Mouse (Mus musculus) c-Kit-positive CD71-positive TER-119-negative erythroid progenitor cells, embryonic 14.5 days (primary cell): ENCODE data around the gene Fgf23.

Experiments used
- DNase-seq: peaks from one replicate; pipeline ENCODE4 v3.0.0-alpha.2; 2013; ENCODE audit warnings: low read depth

Gene Fgf23

GRCm38 (mm10) chr6:127114753-127115456 lies 42.2 kb downstream of the Fgf23 start:
- DNase-seq, result no peak

DNA sequence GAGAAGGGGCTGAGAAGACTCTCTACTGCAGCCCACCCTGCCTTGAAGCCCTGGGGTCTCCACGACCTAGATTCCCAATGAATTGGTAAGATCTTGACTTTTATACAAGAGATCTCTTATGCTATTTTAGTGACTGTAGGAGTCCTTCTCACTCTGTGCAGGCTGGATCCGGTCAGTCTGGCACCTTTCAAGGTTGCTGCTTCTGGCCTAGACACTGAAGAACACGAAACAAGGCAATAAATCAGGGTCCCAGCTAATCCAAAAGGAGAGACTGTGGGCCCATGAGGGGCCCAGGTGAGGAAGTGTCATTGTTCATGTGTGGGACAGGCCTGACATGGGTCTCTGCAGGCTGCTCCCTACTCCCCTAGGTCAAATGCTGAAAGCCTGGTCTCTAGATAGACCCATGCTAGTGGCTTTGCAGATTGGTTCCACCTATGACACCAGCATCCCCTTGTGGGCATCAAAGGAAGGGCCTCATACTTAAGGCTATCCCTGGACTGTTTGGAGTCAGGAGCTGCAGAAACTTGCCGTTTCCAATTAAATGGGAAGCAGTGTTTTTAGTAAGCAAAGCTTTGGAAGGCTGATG lies 49.6 kb downstream of the Fgf23 start:
- no peak for DNase-seq

- DNase-seq, result no peak
Measured at GRCm38 (mm10) chr6:127122996-127123395, 50.3 kb downstream of the Fgf23 start.

- DNase-seq, result no peak
Measured at GRCm38 (mm10) chr6:127123506-127123905, 50.8 kb downstream of the Fgf23 start.

DNA sequence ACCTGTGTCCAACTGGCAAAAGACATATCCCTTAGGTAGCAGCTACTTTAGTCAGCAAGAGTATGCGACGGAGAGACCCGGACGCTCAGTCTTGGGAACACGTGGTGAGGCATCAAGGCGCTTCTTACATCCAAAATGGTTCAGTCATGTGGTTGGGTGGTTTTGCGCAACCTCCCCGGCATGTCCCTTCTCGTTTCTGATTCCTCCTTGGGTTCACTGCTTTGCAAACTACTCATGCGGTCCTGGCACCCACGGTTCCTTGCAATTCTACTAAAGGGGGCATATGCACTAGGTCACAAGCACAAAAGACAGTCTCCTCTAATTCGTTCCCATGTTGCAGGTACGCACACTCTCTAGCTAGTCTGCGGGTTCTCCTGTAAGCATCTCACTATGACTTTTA lies 57.0 kb downstream of the Fgf23 start:
- DNase-seq, result no peak

DNA sequence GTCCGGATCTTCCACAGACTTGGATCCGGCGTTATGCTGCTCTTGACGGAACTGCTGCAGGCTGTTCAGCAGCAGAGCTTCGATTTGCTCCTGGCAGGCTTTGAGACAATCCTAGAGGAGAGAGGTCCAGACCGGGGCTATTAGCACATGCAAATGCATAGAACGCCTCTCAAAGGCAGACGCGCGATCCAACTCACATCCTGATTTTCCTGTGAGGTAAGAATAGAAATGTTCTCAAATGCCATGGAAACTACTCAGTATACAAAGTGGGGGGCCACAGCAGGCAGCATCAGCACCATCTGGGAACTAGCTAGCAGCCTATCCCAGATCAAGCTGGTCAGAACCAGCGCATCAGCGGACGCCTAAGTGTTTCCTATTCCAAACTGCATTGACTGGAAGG lies 57.7 kb downstream of the Fgf23 start:
- no peak for DNase-seq
